Mouse (Mus musculus) E14TG2a.4 (cell line): ENCODE data around the gene Inpp5e.

Experiments used
- CTCF ChIP-seq: conservative IDR thresholded peaks from 2 replicates; pipeline ENCODE4 v1.5.1; 2014; ENCODE audit warnings: low read length
- NANOG ChIP-seq: IDR thresholded peaks from 2 replicates; pipeline ENCODE4 v1.6.1; 2014; ENCODE audit warnings: borderline replicate concordance, low read length, mixed read lengths
- POU5F1 ChIP-seq: IDR thresholded peaks from 2 replicates; pipeline ENCODE4 v1.6.1; 2014; ENCODE audit warnings: low read length, borderline replicate concordance

DNA sequence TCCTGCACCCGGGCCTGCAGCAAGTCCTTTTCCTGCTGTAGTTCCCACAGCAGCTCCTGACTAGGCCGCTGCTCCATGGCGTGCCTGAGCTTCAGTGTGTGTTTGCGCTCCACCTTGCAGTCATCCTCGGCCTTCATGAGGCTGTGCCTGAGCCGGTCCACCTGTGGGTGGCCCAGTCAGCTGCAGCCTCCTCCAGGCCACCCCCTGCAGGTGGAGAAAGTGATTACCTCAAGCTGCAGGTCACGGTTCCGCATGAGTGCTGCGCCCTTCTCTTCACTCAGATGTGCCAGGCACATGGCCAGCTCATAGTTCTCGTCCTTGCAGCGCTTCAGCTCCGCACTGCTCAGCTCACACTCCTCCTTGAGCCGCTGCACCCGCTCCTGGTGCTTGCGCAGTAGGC is 51.5 kb downstream of the Inpp5e start:
- TF ChIP-seq CTCF: peak; percentile 5; the same call in 1 of the 2 replicates
- TF ChIP-seq POU5F1: no peak
- no peak for TF ChIP-seq NANOG
